Mouse (Mus musculus) granulocyte monocyte progenitor cell, adult 5-6 weeks (primary cell): ENCODE results near the gene Nxnl1. TPM values are rescaled to one million over a fixed set of nuclear protein-coding genes. Genes with fewer than 3 reads are reported as not detected.

Experiments used
- ATAC-seq: replicated peaks from 2 replicates; pipeline ENCODE4 v1.8.0; 2016; ENCODE audit warnings: mild to moderate bottlenecking, moderate TSS enrichment, inconsistent platforms; ENCODE audit not compliant: poor library complexity, severe bottlenecking
- total RNA-seq, 2 experiments: library from RNA; stranded (forward) in 1 of 2; stranded (reverse) in 1 of 2; fragments of 200-712, 200-1000 nt in 1 of 2; fragments of >200 nt in 1 of 2; fragmentation: Nextera tagmentation in 1 of 2; gene quantifications; 2 replicates each; pipeline ENCODE4 v1.2.3; 2014 to 2017

Gene Nxnl1
- total RNA-seq, 2 experiments from 2014 or later = 0.36 TPM; not detected in 1

- no peak for ATAC-seq
These were observed 22.4 kb upstream of the Nxnl1 start for GRCm38 (mm10) chr8:71588762-71589161.

GRCm38 (mm10) chr8:71586891-71587290 is 20.5 kb upstream of the Nxnl1 start:
- ATAC-seq = peak; percentile 54

- ATAC-seq = peak; percentile 27; the same call in 1 of the 2 replicates
These were observed 13.8 kb upstream of the Nxnl1 start for GRCm38 (mm10) chr8:71580201-71580600.

- ATAC-seq = no peak
These were observed 13.1 kb upstream of the Nxnl1 start for GRCm38 (mm10) chr8:71579476-71579875.

- ATAC-seq = no peak
These were observed 12.6 kb upstream of the Nxnl1 start for GRCm38 (mm10) chr8:71579009-71579408.

- ATAC-seq = no peak
These were observed 11.5 kb upstream of the Nxnl1 start for GRCm38 (mm10) chr8:71577856-71578387.

- no peak for ATAC-seq
These were observed 8.6 kb upstream of the Nxnl1 start for GRCm38 (mm10) chr8:71575020-71575419.

GRCm38 (mm10) chr8:71574426-71574825 is 8.0 kb upstream of the Nxnl1 start:
- no peak for ATAC-seq

GRCm38 (mm10) chr8:71572847-71573633 is 6.6 kb upstream of the Nxnl1 start:
- ATAC-seq = no peak

- ATAC-seq = no peak
These were observed 5.7 kb upstream of the Nxnl1 start for GRCm38 (mm10) chr8:71572077-71572476.

GRCm38 (mm10) chr8:71570291-71570954 is 4.0 kb upstream of the Nxnl1 start:
- peak; percentile 82 for ATAC-seq

- ATAC-seq = peak; percentile 47
These were observed 3.2 kb upstream of the Nxnl1 start for GRCm38 (mm10) chr8:71569366-71570290.

GRCm38 (mm10) chr8:71568941-71569340 is 2.5 kb upstream of the Nxnl1 start:
- no peak for ATAC-seq

GRCm38 (mm10) chr8:71568387-71568937 is 2.1 kb upstream of the Nxnl1 start, which contains the start of gene Slc27a1:
Slc27a1 (plus strand) TSS chr8:71568882.
- ATAC-seq = peak; percentile 52

GRCm38 (mm10) chr8:71567587-71567986 is 1.2 kb upstream of the Nxnl1 start:
- ATAC-seq = no peak

- no peak for ATAC-seq
These were observed 2.4 kb downstream of the Nxnl1 start for GRCm38 (mm10) chr8:71563992-71564391.

- ATAC-seq = peak; percentile 70
These were observed 3.6 kb downstream of the Nxnl1 start for GRCm38 (mm10) chr8:71562751-71563150.

GRCm38 (mm10) chr8:71561401-71561800 is 5.0 kb downstream of the Nxnl1 start:
- ATAC-seq = peak; percentile 54

- ATAC-seq = no peak
These were observed 5.6 kb downstream of the Nxnl1 start for GRCm38 (mm10) chr8:71560765-71561164.

GRCm38 (mm10) chr8:71560071-71560470 is 6.3 kb downstream of the Nxnl1 start:
- ATAC-seq = no peak
